Mouse (Mus musculus): ENCODE data around the gene Cyp2j13.
"Not testable (repeated sequence)": the region's sequence is repeated elsewhere in the genome, so short reads cannot be mapped to it uniquely, and the experiment has no call there.

Gene Cyp2j13

GRCm38 (mm10) chr4:96077261-96078125, at the start of gene Cyp2j13:
TSS of gene Cyp2j13 (minus strand) at chr4:96077546.
- in situ Hi-C loops (cut with MboI, MseI): no loop called here

- in situ Hi-C loops (cut with MboI, MseI): no loop called here
These were observed 19.5 kb upstream of the Cyp2j13 start for GRCm38 (mm10) chr4:96096841-96097240.

GRCm38 (mm10) chr4:96091869-96092268, 14.5 kb upstream of the Cyp2j13 start:
- in situ Hi-C loops (cut with MboI, MseI): no loop called here

- in situ Hi-C loops (cut with MboI, MseI): not testable (repeated sequence)
These were observed 12.2 kb upstream of the Cyp2j13 start for GRCm38 (mm10) chr4:96089356-96090048.

- in situ Hi-C loops (cut with MboI, MseI): no loop called here
These were observed 962 bp upstream of the Cyp2j13 start for GRCm38 (mm10) chr4:96078308-96078707.

- in situ Hi-C loops (cut with MboI, MseI): no loop called here
These were observed 15.3 kb downstream of the Cyp2j13 start for GRCm38 (mm10) chr4:96062045-96062444.

GRCm38 (mm10) chr4:96060106-96060505, 17.2 kb downstream of the Cyp2j13 start:
- in situ Hi-C loops (cut with MboI, MseI): no loop called here

- in situ Hi-C loops (cut with MboI, MseI): no loop called here
These were observed 48.9 kb downstream of the Cyp2j13 start for GRCm38 (mm10) chr4:96028412-96028811.

GRCm38 (mm10) chr4:96022803-96023202, 54.5 kb downstream of the Cyp2j13 start:
- in situ Hi-C loops (cut with MboI, MseI): no loop called here

- in situ Hi-C loops (cut with MboI, MseI): no loop called here
These were observed 60.5 kb downstream of the Cyp2j13 start for GRCm38 (mm10) chr4:96016875-96017274.

GRCm38 (mm10) chr4:95982221-95982620, 95.1 kb downstream of the Cyp2j13 start:
- in situ Hi-C loops (cut with MboI, MseI): not testable (repeated sequence)

Measured in T-helper 1 cell (primary cell).